In the genomic region with DNA sequence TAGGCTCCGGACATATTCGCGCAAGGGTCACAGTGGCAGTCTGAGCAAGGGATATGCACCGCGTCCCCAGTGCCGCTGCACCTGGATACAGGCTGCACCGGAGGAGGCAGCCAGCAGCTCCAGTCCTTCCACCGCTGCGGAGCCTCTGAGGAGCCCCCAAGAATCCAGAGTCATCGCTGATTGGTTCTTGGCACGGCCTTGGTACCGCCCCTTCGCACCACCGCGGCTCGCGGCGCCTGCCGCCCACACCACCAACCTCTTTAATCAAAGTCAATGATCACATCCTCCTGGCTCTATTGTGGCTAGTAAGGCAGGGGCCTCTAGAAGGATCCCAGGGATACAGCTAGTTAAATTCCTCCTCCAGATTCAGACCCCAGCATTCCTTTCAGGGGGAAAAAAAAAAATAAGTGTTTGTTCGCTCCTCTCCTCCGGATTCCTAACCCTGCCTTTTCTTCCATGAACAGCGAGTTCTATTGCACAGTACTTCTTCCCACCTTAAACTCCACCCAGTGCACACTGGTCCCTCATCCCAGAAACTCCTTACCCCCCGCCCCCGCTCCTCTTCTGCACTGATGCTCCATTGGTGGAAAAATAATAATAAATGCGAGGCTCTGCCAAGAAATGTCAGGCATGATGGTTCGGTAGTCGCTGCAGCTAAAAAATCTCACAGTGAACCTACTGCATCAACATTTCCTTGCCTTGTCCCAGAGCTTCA, we compare ENCODE assay signal across 9 mouse cellular contexts. TPM values are rescaled to one million over a fixed set of nuclear protein-coding genes. Genes with fewer than 3 reads are reported as not detected.
DNase-seq lines count a peak whose midpoint lies in the region; ATAC-seq and TF ChIP-seq lines count a peak whose summit lies in the region.
"Had no signal": no experiment of that assay in that cellular context is flagged by ENCODE, and none has a peak within 500 bp of the region (broad histone marks: within the 10 kb centered on the region; RNA-seq: fewer than 3 reads in every experiment).

No protein-coding gene starts in this region.

- ATAC-seq in midbrain, postnatal 0 days (ENCODE audit: low FRiP score), result peak; percentile 87

- no peaks in the 10 kb centered on the region for H3K9me3 ChIP-seq in midbrain, postnatal 0 days (ENCODE audit: low read length)

- no peaks in the 10 kb centered on the region for H3K36me3 ChIP-seq in midbrain, postnatal 0 days (ENCODE audit: insufficient read depth, low read length)

- DNase-seq in kidney, postnatal 14 days, result peak; percentile 21
- no peak for DNase-seq in kidney, postnatal 36 days
- peak; percentile 52 to 66 for DNase-seq in cerebellum, postnatal 4 days (ENCODE audit: low spot score in 2 of 2)
- peak; percentile 86 for DNase-seq in frontal cortex, postnatal 36 days (ENCODE audit: low spot score in 2 of 2)
- peak; percentile 71 to 83 for DNase-seq in left cerebral cortex, adult 18-20 months (ENCODE audit: low spot score in 2 of 2)
- peak; percentile 87 for DNase-seq in midbrain, postnatal 0 days (ENCODE audit: low spot score)
- DNase-seq in T-cell, adult 2 months (ENCODE audit: low spot score), result no peak
- no peak for DNase-seq in spleen, postnatal 4 days (ENCODE audit: low spot score in 2 of 2)

- under 1% methylated on average over 27 of the region's 27 CpGs for WGBS in midbrain, postnatal 0 days

- peaks cover 8% of the 10 kb centered on the region for H3K4me1 ChIP-seq in midbrain, postnatal 0 days (ENCODE audit: insufficient read depth, low read length)

- peak overlapping the region; percentile 98 for H3K4me2 ChIP-seq in midbrain, postnatal 0 days (ENCODE audit: low read depth, low read length, poor library complexity, severe bottlenecking)

- no peak for TF ChIP-seq CTCF in midbrain, postnatal 0 days (IDR thresholded peaks at IDR 0.05)

- H3K27me3 ChIP-seq in midbrain, postnatal 0 days (ENCODE audit: insufficient read depth, low read length), result peaks cover 29% of the 10 kb centered on the region

- 0 out of 2 replicates have a peak overlapping the region, but pooled peaks have one; percentile 36 for H3K9ac ChIP-seq in midbrain, postnatal 0 days (replicated peaks; ENCODE audit: low read length, poor library complexity, severe bottlenecking)

- no peak overlapping the region for H3K27ac ChIP-seq in midbrain, postnatal 0 days (ENCODE audit: low read depth, low read length)

- H3K4me3 ChIP-seq in midbrain, postnatal 0 days (ENCODE audit: low read depth, low read length), result peak overlapping the region; percentile 59

RNA-seq across cellular contexts. Expression of a gene that starts 0.4 kb away (rescaled TPM):
- total RNA-seq in left cerebral cortex, adult 18-20 months (2021), result 100 to 1,000 TPM; 107 to 124 TPM
- 2.1 and 4.2 TPM in 2 replicates for total RNA-seq in midbrain, postnatal 0 days (2014; rRNA removed)
- 2.0 and 2.2 TPM in 2 replicates for polyA plus RNA-seq in midbrain, postnatal 0 days (2015; fragmentation: Nextera tagmentation; extraction: Ambion mirVana)
- total RNA-seq: neutrophil, adult 5-6 weeks had no signal

Comparison
In these comparisons a context has a peak if more than half of its experiments do, and no peak if none do; other contexts are left out.
1. DNase-seq: peak in kidney, postnatal 14 days (single experiment), cerebellum, postnatal 4 days (2 of 2), frontal cortex, postnatal 36 days (2 of 2), left cerebral cortex, adult 18-20 months (2 of 2) and midbrain, postnatal 0 days (single experiment); none in kidney, postnatal 36 days (0 of 2), T-cell, adult 2 months (single experiment) and spleen, postnatal 4 days (0 of 2).
2. RNA of a gene that starts 0.4 kb away (total RNA-seq): 107 to 124 TPM in left cerebral cortex, adult 18-20 months; 2.1 to 4.2 TPM in midbrain, postnatal 0 days; every median in the first group is over 10 times any median in the second.